Mouse (Mus musculus): ENCODE data around the gene Eif4e3.

DNA sequence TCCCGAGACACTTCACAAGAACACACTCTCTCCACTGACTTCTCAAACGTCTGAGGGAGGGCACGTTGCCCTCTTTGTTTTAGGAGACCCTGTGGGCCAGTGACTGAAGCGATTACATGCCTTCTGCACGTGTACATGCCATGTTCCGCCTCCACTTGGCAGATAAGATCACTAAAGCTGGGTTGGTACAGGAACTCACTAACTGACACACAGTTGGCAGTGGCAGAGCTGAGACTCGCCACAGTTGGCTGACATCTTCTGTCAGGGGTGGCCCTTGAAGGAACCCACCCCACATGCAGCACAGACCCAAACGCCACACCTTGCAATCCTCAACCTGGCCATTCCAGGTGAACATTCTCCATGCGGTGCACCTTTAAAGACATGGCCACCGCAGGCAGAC, 8.0 kb downstream of the Eif4e3 start:
- TF ChIP-seq POLR2A (IDR thresholded peaks at IDR 0.05; ENCODE audit: borderline replicate concordance, extremely low read depth, low read depth, low read length) (no peak), CTCF (IDR thresholded peaks at IDR 0.05; ENCODE audit: insufficient read depth, low read length) (no peak)
